Mouse (Mus musculus) stomach, embryonic 15.5 days (tissue): ENCODE measurements around the gene Eepd1. TPM values are rescaled to one million over a fixed set of nuclear protein-coding genes. Genes with fewer than 3 reads are reported as not detected.

ENCODE experiments used
- ATAC-seq: fragments of 200-750 bp; cut with Nextera tagmentation; 2 replicates; pipeline ENCODE4 v1.8.0; 2017; ENCODE audit warnings: low read depth, moderate number of reproducible peaks, moderate TSS enrichment; ENCODE audit not compliant: insufficient read depth, low FRiP score
- H3K27ac ChIP-seq: fragments of 300-500 bp; sonication (generic); 2 replicates; pipeline ENCODE4 v1.5.1; 2015; ENCODE audit warnings: mild to moderate bottlenecking, inconsistent platforms
- H3K27me3 ChIP-seq: fragments of 300-500 bp; sonication (generic); replicated peaks from 2 replicates; pipeline ENCODE4 v1.6.1; 2015; ENCODE audit warnings: inconsistent platforms
- H3K36me3 ChIP-seq: fragments of 300-500 bp; sonication (generic); 2 replicates; pipeline ENCODE4 v1.6.1; 2015; ENCODE audit warnings: inconsistent platforms
- H3K4me1 ChIP-seq: fragments of 300-500 bp; sonication (generic); 2 replicates; pipeline ENCODE4 v1.6.1; 2015; ENCODE audit warnings: inconsistent platforms
- H3K4me2 ChIP-seq: fragments of 300-500 bp; sonication (generic); 2 replicates; pipeline ENCODE4 v1.6.1; 2015; ENCODE audit warnings: mild to moderate bottlenecking, inconsistent platforms
- H3K4me3 ChIP-seq: fragments of 300-500 bp; sonication (generic); replicated peaks from 2 replicates; pipeline ENCODE4 v1.5.1; 2015; ENCODE audit warnings: inconsistent platforms
- H3K9ac ChIP-seq: fragments of 300-500 bp; sonication (generic); 2 replicates; pipeline ENCODE4 v1.6.1; 2015; ENCODE audit warnings: inconsistent platforms
- H3K9me3 ChIP-seq: fragments of 300-500 bp; sonication (generic); 2 replicates; pipeline ENCODE4 v1.6.1; 2016; ENCODE audit warnings: inconsistent platforms
- WGBS: fragments of 180-500 bp; shearing (Covaris S2); methylation state at CpG from one replicate; pipeline ENCODE4 v1.1.7; 2015; 5-methylcytosine and 5-hydroxymethylcytosine counted together
- polyA plus RNA-seq: library from polyadenylated mRNA; unstranded; fragments of >200 nt; fragmentation: Nextera tagmentation; extraction: Ambion mirVana; gene quantifications from 2 replicates; pipeline ENCODE4 v1.2.1, GENCODE M21; 2015

Eepd1 gene
- polyA plus RNA-seq, 1 experiment from 2014 or later: 10.0 TPM

DNA sequence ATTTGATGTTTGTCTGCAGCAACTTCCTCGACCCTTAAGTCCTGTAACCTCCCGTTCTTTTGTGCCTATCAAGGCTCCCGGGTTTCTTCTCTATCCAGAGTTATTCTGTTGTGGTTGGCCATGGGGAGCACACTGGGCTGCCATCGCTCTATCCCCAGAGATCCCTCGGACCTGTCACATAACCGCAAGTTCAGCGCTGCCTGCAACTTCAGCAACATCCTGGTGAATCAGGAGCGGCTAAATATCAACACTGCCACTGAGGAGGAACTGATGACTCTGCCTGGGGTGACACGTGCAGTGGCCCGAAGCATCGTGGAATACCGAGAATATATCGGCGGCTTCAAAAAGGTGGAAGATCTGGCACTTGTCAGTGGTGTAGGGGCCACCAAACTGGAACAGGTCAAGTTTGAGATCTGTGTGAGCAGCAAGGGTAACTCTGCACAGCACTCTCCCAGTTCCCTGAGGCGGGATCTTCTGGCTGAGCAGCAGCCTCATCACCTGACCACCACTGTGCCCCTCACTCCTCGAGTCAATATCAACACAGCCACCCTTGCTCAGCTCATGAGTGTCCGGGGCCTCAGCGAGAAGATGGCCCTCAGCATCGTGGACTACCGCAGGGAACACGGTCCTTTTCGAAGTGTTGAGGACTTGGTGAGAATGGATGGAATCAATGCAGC is 1.1 kb downstream of the Eepd1 start:
- Histone ChIP-seq H3K36me3 (no peaks in the 10 kb centered on the region), H3K4me1 (peaks cover 16% of the 10 kb centered on the region), H3K4me3 (peak overlapping the region; percentile 73), H3K4me2 (peak overlapping the region; percentile 92), H3K9ac (no peak overlapping the region), H3K27ac (no peak overlapping the region), H3K9me3 (no peaks in the 10 kb centered on the region), H3K27me3 (no peaks in the 10 kb centered on the region)
- WGBS: 49% methylated on average over 22 of the region's 22 CpGs
- ATAC-seq: no peak

DNA sequence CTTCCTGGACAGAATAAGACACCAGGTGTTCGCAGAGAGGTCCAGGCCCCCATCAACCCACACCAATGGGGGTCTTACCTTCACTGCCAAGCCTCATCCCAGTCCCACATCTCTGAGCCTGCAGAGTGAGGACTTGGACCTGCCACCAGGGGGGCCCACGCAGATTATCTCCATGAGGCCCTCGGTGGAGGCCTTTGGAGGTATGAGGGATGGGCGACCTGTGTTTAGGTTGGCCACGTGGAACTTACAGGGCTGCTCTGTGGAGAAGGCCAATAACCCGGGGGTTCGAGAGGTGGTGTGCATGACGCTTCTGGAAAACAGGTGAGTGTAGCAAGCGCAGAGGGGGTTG is 1.6 kb downstream of the Eepd1 start:
- no peak overlapping the region for H3K27ac ChIP-seq
- H3K36me3 ChIP-seq: no peaks in the 10 kb centered on the region
- peaks cover 16% of the 10 kb centered on the region for H3K4me1 ChIP-seq
- no peak for ATAC-seq
- no peaks in the 10 kb centered on the region for H3K9me3 ChIP-seq
- WGBS: 76% methylated on average over 9 of the region's 9 CpGs
- H3K9ac ChIP-seq: no peak overlapping the region
- H3K4me2 ChIP-seq: peak overlapping the region; percentile 92
- no peak overlapping the region for H3K4me3 ChIP-seq
- no peaks in the 10 kb centered on the region for H3K27me3 ChIP-seq

DNA sequence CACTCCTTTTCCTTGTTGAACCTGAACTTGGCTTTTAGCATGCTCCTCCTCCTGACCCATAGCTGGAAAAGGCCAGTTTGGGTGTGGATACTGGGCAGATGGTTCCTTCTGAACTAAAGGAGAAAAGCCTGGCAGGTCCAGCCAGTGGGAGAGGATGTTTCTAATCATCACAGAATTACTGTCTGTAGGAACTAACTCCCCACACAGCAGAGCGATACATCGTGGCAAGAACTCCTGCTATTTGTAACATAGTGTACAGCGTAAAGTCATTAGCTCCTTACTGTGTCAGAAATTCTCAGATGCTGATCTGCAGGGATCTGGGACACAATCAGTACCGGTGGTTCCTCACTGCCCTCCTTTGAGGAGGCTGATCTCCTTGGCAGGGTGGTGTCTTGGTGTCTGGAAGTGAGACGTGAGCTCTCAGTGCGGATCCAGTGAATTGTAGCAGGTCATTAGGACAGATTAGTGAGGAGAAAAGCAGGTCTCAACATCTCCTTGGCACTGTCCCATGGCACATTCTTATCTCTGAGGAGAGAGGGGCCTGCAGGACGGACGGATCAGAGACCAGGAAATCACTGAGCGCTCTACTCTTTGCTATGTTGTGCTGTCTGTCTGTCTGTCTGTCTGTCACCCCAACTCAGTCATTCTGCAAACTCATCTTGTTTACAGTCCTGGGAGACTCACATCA is 2.7 kb downstream of the Eepd1 start:
- 67% methylated on average over 9 of the region's 9 CpGs for WGBS
- Histone ChIP-seq H3K4me3 (0 out of 2 replicates have a peak overlapping the region, but pooled peaks have one; percentile 2), H3K4me2 (peak overlapping the region; percentile 33; the same call in 1 of the 2 replicates), H3K27ac (no peak overlapping the region), H3K36me3 (no peaks in the 10 kb centered on the region), H3K9me3 (no peaks in the 10 kb centered on the region), H3K27me3 (no peaks in the 10 kb centered on the region), H3K4me1 (peaks cover 16% of the 10 kb centered on the region), H3K9ac (no peak overlapping the region)
- ATAC-seq: no peak

DNA sequence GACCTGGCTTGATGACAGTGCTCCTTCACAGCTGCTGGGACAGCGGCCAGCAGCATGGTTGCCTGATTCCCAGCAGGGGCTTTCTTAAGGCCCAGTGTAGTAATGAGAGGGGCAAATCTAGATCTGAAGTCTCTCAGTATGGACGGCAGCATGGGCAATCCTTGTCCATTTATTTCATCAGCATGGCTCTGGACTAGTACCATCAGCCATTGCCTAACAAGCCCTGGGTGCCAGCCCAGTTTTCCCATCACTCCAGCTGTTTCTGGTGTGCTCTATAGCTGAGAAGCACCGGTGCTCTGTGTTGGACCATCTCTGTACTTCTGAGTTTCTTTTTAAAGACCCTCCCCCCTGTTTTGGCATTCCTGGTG is 3.3 kb downstream of the Eepd1 start:
- H3K4me1 ChIP-seq: peaks cover 16% of the 10 kb centered on the region
- no peak overlapping the region for H3K27ac ChIP-seq
- 69% methylated on average over 3 of the region's 3 CpGs for WGBS
- peak overlapping the region; percentile 33; the same call in 1 of the 2 replicates for H3K4me2 ChIP-seq
- ATAC-seq: no peak
- no peak overlapping the region for H3K9ac ChIP-seq
- H3K4me3 ChIP-seq: no peak overlapping the region
- H3K36me3 ChIP-seq: no peaks in the 10 kb centered on the region
- no peaks in the 10 kb centered on the region for H3K9me3 ChIP-seq
- no peaks in the 10 kb centered on the region for H3K27me3 ChIP-seq

DNA sequence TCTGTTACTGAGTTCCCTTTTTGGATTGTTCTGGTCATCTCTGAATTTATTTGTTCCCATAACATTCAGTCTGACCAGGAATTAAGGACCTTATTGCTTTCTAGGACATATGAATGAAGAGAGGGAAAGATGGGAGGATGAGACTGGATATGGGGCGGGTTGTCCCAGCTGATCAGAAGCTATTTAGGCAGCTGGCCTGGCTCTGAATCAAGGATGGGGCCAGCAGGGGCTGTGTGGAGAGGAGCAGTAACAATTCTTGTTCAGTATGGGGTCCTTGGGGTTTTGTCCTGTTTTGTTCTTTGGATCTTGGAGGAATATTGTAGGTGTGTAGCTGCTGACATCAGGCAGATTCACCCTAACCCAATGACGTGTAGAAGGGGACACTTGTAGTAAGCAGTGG is 3.7 kb downstream of the Eepd1 start:
- no peak overlapping the region for H3K27ac ChIP-seq
- WGBS: 64% methylated on average over 2 of the region's 2 CpGs
- H3K4me3 ChIP-seq: no peak overlapping the region
- H3K4me1 ChIP-seq: peaks cover 16% of the 10 kb centered on the region
- H3K9ac ChIP-seq: no peak overlapping the region
- ATAC-seq: no peak
- no peaks in the 10 kb centered on the region for H3K9me3 ChIP-seq
- no peaks in the 10 kb centered on the region for H3K36me3 ChIP-seq
- no peaks in the 10 kb centered on the region for H3K27me3 ChIP-seq
- H3K4me2 ChIP-seq: 0 out of 2 replicates have a peak overlapping the region, but pooled peaks have one; percentile 33

DNA sequence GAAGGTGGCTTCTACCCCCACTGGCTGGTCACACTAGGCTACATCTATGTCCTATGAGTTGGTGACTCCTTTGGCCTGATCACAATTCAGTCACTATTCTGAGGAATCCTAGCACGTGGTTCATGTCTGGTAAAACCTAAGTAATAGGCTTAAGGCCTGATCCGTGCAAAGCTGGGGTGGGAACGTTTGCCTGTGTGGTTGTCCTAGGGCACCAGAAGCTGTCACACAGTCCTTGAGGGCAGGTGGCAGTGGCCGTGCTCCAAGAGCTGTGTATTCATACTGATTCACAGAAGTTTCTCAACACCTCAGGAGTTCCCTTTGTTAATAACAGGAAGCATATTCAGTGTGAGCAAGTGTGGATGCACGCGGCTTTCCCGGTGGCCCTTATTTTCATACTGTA is 4.1 kb downstream of the Eepd1 start:
- H3K27me3 ChIP-seq: no peaks in the 10 kb centered on the region
- no peak overlapping the region for H3K27ac ChIP-seq
- H3K9me3 ChIP-seq: no peaks in the 10 kb centered on the region
- peaks cover 16% of the 10 kb centered on the region for H3K4me1 ChIP-seq
- 74% methylated on average over 7 of the region's 7 CpGs for WGBS
- no peak overlapping the region for H3K9ac ChIP-seq
- no peak for ATAC-seq
- no peak overlapping the region for H3K4me3 ChIP-seq
- no peaks in the 10 kb centered on the region for H3K36me3 ChIP-seq
- no peak overlapping the region for H3K4me2 ChIP-seq

DNA sequence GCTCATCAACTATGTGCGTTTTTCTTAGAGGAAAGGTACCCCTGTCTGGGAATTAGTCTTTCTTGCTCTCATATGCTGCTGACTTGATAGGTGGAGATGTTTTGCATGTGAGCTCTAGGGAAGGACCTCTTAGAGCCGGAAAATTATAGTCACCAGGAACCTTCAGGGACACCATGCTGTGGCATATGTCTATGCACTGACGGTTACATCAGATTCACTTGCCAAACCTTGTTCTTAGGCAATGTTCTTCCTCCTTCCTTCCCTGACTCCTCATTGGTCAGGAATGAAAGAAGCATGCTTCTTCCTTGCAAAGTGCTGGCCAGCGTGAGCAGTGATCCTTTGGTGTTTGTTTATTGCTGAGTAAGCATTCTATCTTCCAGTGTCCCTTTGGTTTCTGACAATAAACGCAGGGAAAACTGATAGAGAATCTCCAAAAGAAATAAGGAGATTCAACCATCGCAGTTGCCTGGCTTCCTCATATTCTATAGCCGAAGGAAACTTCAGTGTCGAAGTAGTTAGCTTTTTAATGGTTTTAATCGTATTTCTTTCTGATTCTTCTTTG is 5.0 kb downstream of the Eepd1 start:
- no peak overlapping the region for H3K4me3 ChIP-seq
- H3K9me3 ChIP-seq: no peaks in the 10 kb centered on the region
- ATAC-seq: no peak
- no peak overlapping the region for H3K27ac ChIP-seq
- H3K36me3 ChIP-seq: no peaks in the 10 kb centered on the region
- no peaks in the 10 kb centered on the region for H3K27me3 ChIP-seq
- H3K4me1 ChIP-seq: peaks cover 16% of the 10 kb centered on the region
- no peak overlapping the region for H3K9ac ChIP-seq
- H3K4me2 ChIP-seq: no peak overlapping the region
- 76% methylated on average over 9 of the region's 9 CpGs for WGBS

DNA sequence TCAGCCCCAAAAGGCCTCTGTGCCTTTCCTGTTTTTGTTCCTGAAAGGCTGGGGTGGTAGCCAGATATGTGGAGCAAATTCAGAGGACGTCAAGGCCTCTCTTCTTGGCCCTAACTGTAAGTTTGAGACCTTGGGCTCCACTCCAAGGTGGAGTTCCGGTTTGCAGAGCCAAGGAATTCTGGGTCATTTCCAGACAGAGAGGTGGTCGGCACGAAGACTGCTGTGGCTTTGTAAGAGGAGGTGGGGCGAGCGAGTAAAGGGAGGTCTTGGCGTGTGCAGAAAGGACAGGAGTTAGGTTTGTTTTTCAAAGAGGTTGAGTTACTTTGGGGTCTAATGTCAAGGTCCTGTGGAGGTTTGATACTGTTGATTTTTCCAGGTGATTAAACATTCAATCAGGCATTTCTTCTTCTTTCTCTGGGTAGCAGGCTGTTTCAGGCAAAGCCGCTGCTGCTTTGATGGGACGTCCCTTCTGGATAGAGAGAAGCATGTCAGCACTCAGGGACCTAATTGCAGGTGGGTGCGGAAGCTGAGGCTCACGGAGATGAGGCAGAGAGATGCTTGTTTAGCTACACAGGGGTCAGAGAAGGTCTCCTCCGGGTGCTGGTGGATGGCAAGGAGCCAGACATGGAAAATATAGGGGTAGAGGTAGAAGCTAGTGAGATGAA is 6.2 kb downstream of the Eepd1 start:
- no peak for ATAC-seq
- H3K4me3 ChIP-seq: no peak overlapping the region
- H3K4me1 ChIP-seq: peaks cover 12% of the 10 kb centered on the region
- H3K27ac ChIP-seq: no peak overlapping the region
- no peaks in the 10 kb centered on the region for H3K36me3 ChIP-seq
- H3K4me2 ChIP-seq: no peak overlapping the region
- H3K9me3 ChIP-seq: no peaks in the 10 kb centered on the region
- 63% methylated on average over 12 of the region's 12 CpGs for WGBS
- H3K27me3 ChIP-seq: no peaks in the 10 kb centered on the region
- H3K9ac ChIP-seq: no peak overlapping the region

DNA sequence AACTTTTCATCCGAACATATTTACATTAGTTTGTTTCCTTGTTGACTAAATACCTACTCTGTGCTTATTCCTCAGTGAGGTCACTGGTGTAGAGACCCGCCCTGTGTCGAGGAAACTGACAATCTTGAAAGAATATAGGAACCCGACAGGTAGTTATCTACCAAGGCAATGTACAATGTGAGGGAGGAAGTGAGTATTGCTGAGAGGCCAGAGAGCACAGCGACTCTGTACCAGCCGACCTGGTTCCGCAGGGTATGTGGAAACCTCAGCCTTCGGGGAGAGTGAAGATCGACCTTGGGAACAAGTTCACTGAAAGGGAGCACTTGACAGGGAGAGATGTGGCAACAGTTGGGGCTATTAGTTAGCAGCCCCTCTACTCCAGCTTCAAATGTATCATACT is 7.2 kb downstream of the Eepd1 start:
- Histone ChIP-seq H3K36me3 (no peaks in the 10 kb centered on the region), H3K27ac (no peak overlapping the region), H3K9me3 (no peaks in the 10 kb centered on the region), H3K4me2 (no peak overlapping the region), H3K9ac (no peak overlapping the region), H3K27me3 (no peaks in the 10 kb centered on the region), H3K4me1 (peaks cover 10% of the 10 kb centered on the region), H3K4me3 (no peak overlapping the region)
- 83% methylated on average over 9 of the region's 9 CpGs for WGBS
- peak; percentile 16; the same call in 1 of the 2 replicates for ATAC-seq

DNA sequence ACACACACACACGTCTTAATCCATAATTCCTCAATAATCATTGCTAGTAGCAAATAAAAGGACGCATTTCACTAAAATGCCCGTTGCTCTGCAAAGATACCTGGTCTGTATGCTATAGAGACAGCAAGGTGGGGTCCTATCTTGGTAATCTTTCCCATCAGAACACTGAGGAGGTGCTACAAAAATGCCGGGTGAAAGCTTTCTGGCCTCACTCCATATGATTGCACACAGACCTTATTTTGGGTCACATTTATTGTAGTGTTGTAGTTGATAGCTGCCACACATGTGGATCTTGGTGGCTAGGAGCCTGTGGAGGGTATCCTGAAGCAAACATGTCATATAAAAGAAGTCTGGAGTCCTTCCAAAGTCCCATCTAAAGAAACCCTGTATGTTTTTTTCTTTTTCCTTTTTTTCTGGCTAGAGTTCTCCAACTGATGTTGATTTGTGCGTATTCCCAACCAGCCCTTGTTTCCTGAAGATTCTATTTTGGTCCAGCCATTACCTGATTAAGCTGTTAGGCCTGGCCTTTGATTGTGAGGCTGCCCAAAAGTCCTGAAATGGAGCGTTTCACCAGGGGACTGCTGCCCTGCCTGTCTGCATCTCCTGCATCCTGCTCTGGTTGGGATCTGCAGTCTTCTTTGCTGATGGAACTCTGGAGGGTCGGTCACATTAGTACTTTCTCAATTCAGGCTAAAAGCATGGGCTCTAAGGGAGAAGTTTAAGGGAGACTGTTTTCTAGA is 8.0 kb downstream of the Eepd1 start:
- Histone ChIP-seq H3K4me2 (no peak overlapping the region), H3K36me3 (no peaks in the 10 kb centered on the region), H3K9ac (no peak overlapping the region), H3K9me3 (no peaks in the 10 kb centered on the region), H3K27me3 (no peaks in the 10 kb centered on the region), H3K4me1 (peaks cover 7% of the 10 kb centered on the region), H3K27ac (no peak overlapping the region), H3K4me3 (no peak overlapping the region)
- no peak for ATAC-seq
- WGBS: 79% methylated on average over 7 of the region's 7 CpGs

DNA sequence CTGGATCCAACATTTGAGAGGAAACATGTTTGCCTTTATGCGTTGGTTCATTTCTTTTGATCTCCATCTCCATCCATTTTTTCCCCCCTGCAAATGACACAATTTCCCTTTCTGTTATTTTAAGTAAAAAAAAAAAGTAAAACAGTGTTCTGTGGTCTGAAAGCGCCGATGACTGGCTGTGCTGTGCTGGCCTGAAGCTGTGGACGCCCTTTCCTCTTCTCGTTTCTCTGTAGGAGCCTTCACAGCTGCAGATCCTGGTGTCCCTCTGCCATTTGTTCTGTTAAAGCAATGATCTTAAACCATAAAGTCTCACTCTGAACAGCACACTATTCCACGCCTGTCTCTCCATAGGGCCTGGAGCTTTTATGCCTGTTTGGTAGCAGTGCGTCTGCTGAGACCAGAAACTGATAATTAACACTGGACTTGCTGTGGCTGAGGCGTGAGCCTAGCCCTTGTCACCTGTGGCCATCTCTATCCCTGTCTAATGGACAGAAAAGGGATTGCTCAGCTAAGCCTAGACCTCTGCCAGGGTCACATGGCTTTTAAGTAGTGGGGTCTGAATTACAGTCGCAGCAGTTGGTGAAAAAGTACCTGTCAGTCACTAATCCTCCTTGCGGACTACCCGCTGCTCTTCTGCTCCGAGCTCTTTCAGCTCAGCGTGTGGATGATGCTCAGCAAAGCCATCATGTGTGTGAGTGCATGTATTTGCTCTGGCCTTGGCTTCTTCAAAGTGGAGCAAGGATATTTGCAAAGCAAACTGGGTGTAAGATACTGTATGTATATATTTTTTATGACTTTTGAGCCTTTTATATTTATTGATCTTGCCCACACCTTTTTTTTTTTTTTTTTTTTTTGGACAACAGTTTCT is 9.2 kb downstream of the Eepd1 start:
- H3K4me3 ChIP-seq: no peak overlapping the region
- no peaks in the 10 kb centered on the region for H3K9me3 ChIP-seq
- ATAC-seq: no peak
- H3K27me3 ChIP-seq: no peaks in the 10 kb centered on the region
- no peak overlapping the region for H3K4me2 ChIP-seq
- 68% methylated on average over 13 of the region's 13 CpGs for WGBS
- H3K27ac ChIP-seq: no peak overlapping the region
- 0 out of 2 replicates have a peak, but pooled peaks cover 1% of the 10 kb centered on the region for H3K4me1 ChIP-seq
- H3K9ac ChIP-seq: no peak overlapping the region
- H3K36me3 ChIP-seq: no peaks in the 10 kb centered on the region
